Mouse (Mus musculus) spleen, adult 2 months (tissue): ENCODE data around the gene Gm13279. TPM values are rescaled to one million over a fixed set of nuclear protein-coding genes. Genes with fewer than 3 reads are reported as not detected.
A peak's percentile ranks its signal among the peaks of the same experiment; 100 is the strongest.
"Not testable (repeated sequence)": the region's sequence is repeated elsewhere in the genome, so short reads cannot be mapped to it uniquely, and the experiment has no call there.

ENCODE experiments used
- DNase-seq, 2 experiments: peaks; one replicate each; pipeline versions ENCODE4 v3.0.0 to v3.0.0-alpha.2; 2012 to 2021; ENCODE audit warnings: low spot score in 2 of 2, low read depth in 1 of 2
- H3K27ac ChIP-seq: fragments of 200-500 bp; 2 replicates; pipeline ENCODE4 v1.5.1; 2012; ENCODE audit warnings: low read length, inconsistent platforms; ENCODE audit not compliant: insufficient read depth
- H3K27me3 ChIP-seq: fragments of 200-500 bp; 2 replicates; pipeline ENCODE4 v1.6.1; 2012; ENCODE audit warnings: mild to moderate bottlenecking, moderate library complexity, low read length, inconsistent platforms; ENCODE audit not compliant: control insufficient read depth, insufficient read depth
- H3K36me3 ChIP-seq: fragments of 200-500 bp; 2 replicates; pipeline ENCODE4 v1.6.1; 2012; ENCODE audit warnings: mild to moderate bottlenecking, low read length, inconsistent platforms; ENCODE audit not compliant: control insufficient read depth, insufficient read depth
- H3K4me1 ChIP-seq: fragments of 200-500 bp; 2 replicates; pipeline ENCODE4 v1.6.1; 2011; ENCODE audit warnings: inconsistent platforms; ENCODE audit not compliant: control insufficient read depth, insufficient read depth, insufficient read length
- H3K4me3 ChIP-seq: fragments of 200-500 bp; 2 replicates; pipeline ENCODE4 v1.5.1; 2011; ENCODE audit warnings: mild to moderate bottlenecking, inconsistent platforms; ENCODE audit not compliant: insufficient read depth, insufficient read length; ENCODE audit errors: extremely low read depth
- CTCF ChIP-seq: fragments of 200-500 bp; IDR thresholded peaks from 2 replicates; pipeline ENCODE4 v1.5.1; 2011; ENCODE audit warnings: mild to moderate bottlenecking, inconsistent platforms; ENCODE audit not compliant: insufficient read depth, insufficient read length, insufficient replicate concordance; ENCODE audit errors: extremely low read depth
- POLR2A ChIP-seq: fragments of 200-500 bp; IDR thresholded peaks from 2 replicates; pipeline ENCODE4 v1.6.1; 2011; ENCODE audit warnings: low read depth, low read length, inconsistent platforms
- WGBS: fragments of 180-500 bp; shearing (Covaris S2); methylation state at CpG from one replicate; pipeline ENCODE4 v1.1.7; 2018; 5-methylcytosine and 5-hydroxymethylcytosine counted together
- polyA plus RNA-seq: library from polyadenylated mRNA; depleted of rRNA; stranded (reverse); fragments of >200 nt; gene quantifications from 2 replicates; pipeline ENCODE4 v1.2.3, GENCODE M21; 2012

Gm13279 gene
- polyA plus RNA-seq, 1 experiment = not detected

GRCm38 (mm10) chr4:88815928-88816327 is 18.7 kb downstream of the Gm13279 start, which contains the start of gene Ifna7:
Gene Ifna7, plus strand, starts transcription at chr4:88816228.
- TF ChIP-seq CTCF (no peak), POLR2A (no peak)
- H3K27ac ChIP-seq = no peak within 1 kb of the TSS
- H3K36me3 ChIP-seq = no peaks in the 10 kb centered on the region
- no peaks in the 10 kb centered on the region for H3K27me3 ChIP-seq
- H3K4me1 ChIP-seq = no peaks in the 10 kb centered on the region
- DNase-seq = no peak
- H3K4me3 ChIP-seq = no peak within 1 kb of the TSS
- WGBS = 61% methylated on average over 3 of the region's 3 CpGs

- WGBS = 89% methylated on average over 1 of the region's 1 CpGs
- H3K36me3 ChIP-seq = no peaks in the 10 kb centered on the region
Measured at GRCm38 (mm10) chr4:88819659-88820058, 22.5 kb downstream of the Gm13279 start, which contains the start of gene Ifna11. Gene Ifna11, plus strand, starts transcription at chr4:88819959.

GRCm38 (mm10) chr4:88822995-88823394 is 25.8 kb downstream of the Gm13279 start:
- no peak overlapping the region for H3K4me3 ChIP-seq
- no peak for DNase-seq
- WGBS = 29% methylated on average over 4 of the region's 4 CpGs
- H3K27me3 ChIP-seq = no peaks in the 10 kb centered on the region
- no peaks in the 10 kb centered on the region for H3K36me3 ChIP-seq
- no peaks in the 10 kb centered on the region for H3K4me1 ChIP-seq
- TF ChIP-seq CTCF (no peak), POLR2A (no peak)
- H3K27ac ChIP-seq = no peak overlapping the region

More at GRCm38 (mm10) chr4:88819659-88820058, 22.5 kb downstream of the Gm13279 start, which contains the start of gene Ifna11:
- TF ChIP-seq POLR2A (no peak), CTCF (no peak)
- no peak for DNase-seq
- Histone ChIP-seq H3K27ac (no peak within 1 kb of the TSS), H3K4me3 (no peak within 1 kb of the TSS), H3K27me3 (no peaks in the 10 kb centered on the region), H3K4me1 (no peaks in the 10 kb centered on the region)

- DNase-seq, H3K27ac ChIP-seq, H3K36me3 ChIP-seq, H3K4me3 ChIP-seq, H3K27me3 ChIP-seq, H3K4me1 ChIP-seq: not testable (repeated sequence)
Measured at GRCm38 (mm10) chr4:88827116-88827515, 29.9 kb downstream of the Gm13279 start, which contains the start of gene Ifna6. Gene Ifna6, plus strand, starts transcription at chr4:88827416.

- no peaks in the 10 kb centered on the region for H3K36me3 ChIP-seq
- WGBS = 30% methylated on average over 4 of the region's 4 CpGs
- no peak overlapping the region for H3K27ac ChIP-seq
- TF ChIP-seq CTCF = no peak
- TF ChIP-seq POLR2A = no peak
- no peak overlapping the region for H3K4me3 ChIP-seq
- H3K4me1 ChIP-seq = no peaks in the 10 kb centered on the region
- H3K27me3 ChIP-seq = no peaks in the 10 kb centered on the region
- DNase-seq = peak in 1 of 2 experiments; percentile 40
Measured at GRCm38 (mm10) chr4:88830523-88830922, 33.3 kb downstream of the Gm13279 start.

- not testable (repeated sequence) for H3K36me3 ChIP-seq, H3K27me3 ChIP-seq, H3K4me3 ChIP-seq, H3K27ac ChIP-seq, DNase-seq, H3K4me1 ChIP-seq
- WGBS = 95% methylated on average over 1 of the region's 1 CpGs
Measured at GRCm38 (mm10) chr4:88835225-88835624, 38.0 kb downstream of the Gm13279 start, which contains the start of gene Ifna5. Gene Ifna5, plus strand, starts transcription at chr4:88835525.

GRCm38 (mm10) chr4:88838828-88839227 is 41.6 kb downstream of the Gm13279 start:
- no peak for DNase-seq
- no peak overlapping the region for H3K27ac ChIP-seq
- H3K36me3 ChIP-seq = no peaks in the 10 kb centered on the region
- no peaks in the 10 kb centered on the region; the same call in 1 of the 2 replicates for H3K4me1 ChIP-seq
- 37% methylated on average over 3 of the region's 3 CpGs for WGBS
- H3K27me3 ChIP-seq = no peaks in the 10 kb centered on the region
- no peak for TF ChIP-seq CTCF
- TF ChIP-seq POLR2A = no peak
- H3K4me3 ChIP-seq = no peak overlapping the region
